ENCODE assay signal across 15 mouse cellular contexts in genomic region chr8:70512253-70512903, GRCm38 (mm10). TPM values are rescaled to one million over a fixed set of nuclear protein-coding genes. Genes with fewer than 3 reads are reported as not detected.
DNase-seq lines count a peak whose midpoint lies in the region; ATAC-seq and TF ChIP-seq lines count a peak whose summit lies in the region.
"Had no signal": no experiment of that assay in that cellular context is flagged by ENCODE, and none has a peak within 500 bp of the region (broad histone marks: within the 10 kb centered on the region; RNA-seq: fewer than 3 reads in every experiment).

No protein-coding gene starts in this region.

- H3K27ac ChIP-seq in forebrain, embryonic 11.5 days (ENCODE audit: low read depth, low read length): no peak overlapping the region
- no peak overlapping the region for H3K27ac ChIP-seq in forebrain, embryonic 16.5 days (ENCODE audit: low read length)
- H3K27ac ChIP-seq in liver, embryonic 15.5 days (replicated peaks): peak overlapping the region; percentile 100
- no peak overlapping the region for H3K27ac ChIP-seq in cerebellum, adult 2 months (ENCODE audit: insufficient read depth, low read length)
- H3K27ac ChIP-seq: hindbrain, embryonic 14.5 days; kidney, embryonic 15.5 days; neural tube, embryonic 13.5 days had no signal

- peaks cover 11% of the 10 kb centered on the region; the same call in 1 of the 2 replicates for H3K36me3 ChIP-seq in forebrain, embryonic 11.5 days (ENCODE audit: control insufficient read depth, insufficient read depth, low read length)
- H3K36me3 ChIP-seq in forebrain, embryonic 16.5 days (ENCODE audit: control insufficient read depth, insufficient read depth): peaks cover 11% of the 10 kb centered on the region
- peaks cover 58% of the 10 kb centered on the region for H3K36me3 ChIP-seq in liver, embryonic 15.5 days (replicated peaks)

- no peak overlapping the region for H3K4me3 ChIP-seq in forebrain, embryonic 11.5 days (ENCODE audit: low read depth, low read length)
- H3K4me3 ChIP-seq in forebrain, embryonic 16.5 days (replicated peaks; ENCODE audit: low read length): no peak overlapping the region
- H3K4me3 ChIP-seq in liver, embryonic 15.5 days (replicated peaks): peak overlapping the region; percentile 97; the same call in 1 of the 2 replicates
- no peak overlapping the region for H3K4me3 ChIP-seq in cerebellum, adult 2 months (replicated peaks; ENCODE audit: insufficient read depth, low read depth, low read length)
- H3K4me3 ChIP-seq: neural tube, embryonic 13.5 days had no signal

- TF ChIP-seq POLR2A in cerebellum, adult 2 months (IDR thresholded peaks at IDR 0.05; ENCODE audit: borderline replicate concordance, insufficient read depth, low read length): no peak

- no peaks in the 10 kb centered on the region for H3K27me3 ChIP-seq in forebrain, embryonic 11.5 days (ENCODE audit: control insufficient read depth, insufficient read depth, low read length)
- no peaks in the 10 kb centered on the region for H3K27me3 ChIP-seq in forebrain, embryonic 16.5 days (replicated peaks; ENCODE audit: control insufficient read depth, insufficient read depth, low read length)
- no peaks in the 10 kb centered on the region for H3K27me3 ChIP-seq in liver, embryonic 15.5 days
- H3K27me3 ChIP-seq in cerebellum, adult 2 months (ENCODE audit: control insufficient read depth, insufficient read depth, low read length): no peaks in the 10 kb centered on the region
- H3K27me3 ChIP-seq: kidney, embryonic 15.5 days; neural tube, embryonic 13.5 days had no signal

- TF ChIP-seq CTCF in cerebellum, adult 2 months (IDR thresholded peaks at IDR 0.05; ENCODE audit: borderline replicate concordance, insufficient read depth, low read depth, low read length): no peak

- WGBS in forebrain, embryonic 11.5 days: 92% methylated on average over 11 of the region's 11 CpGs
- 92% methylated on average over 11 of the region's 11 CpGs for WGBS in forebrain, embryonic 16.5 days
- WGBS in liver, embryonic 15.5 days (ENCODE audit: insufficient replicate concordance): 58% methylated on average over 11 of the region's 11 CpGs
- WGBS in cerebellum, adult 2 months: 90% methylated on average over 11 of the region's 11 CpGs

- no peak for DNase-seq in forebrain, embryonic 11.5 days (ENCODE audit: low spot score)
- peak; percentile 75 for DNase-seq in A20 (ENCODE audit: low read depth, low spot score)
- DNase-seq in T-cell, adult 2 months (ENCODE audit: low spot score): peak; percentile 26
- no peak for DNase-seq in left cerebral cortex, postnatal 4 days
- no peak for DNase-seq in cerebellum, adult 2 months
- DNase-seq in right cerebral cortex, postnatal 25 days: no peak
- DNase-seq: cerebellum, adult 18-20 months; embryo, embryonic 11 days; lung, postnatal 14 days; retina, postnatal 1 day had no signal

- intact Hi-C loops in left cerebral cortex, postnatal 4 days (cut with DNase I): no loop called here

- no peaks in the 10 kb centered on the region for H3K9me3 ChIP-seq in forebrain, embryonic 11.5 days (ENCODE audit: control insufficient read depth, low read length)
- no peaks in the 10 kb centered on the region for H3K9me3 ChIP-seq in forebrain, embryonic 16.5 days (ENCODE audit: control insufficient read depth, low read length)
- H3K9me3 ChIP-seq in liver, embryonic 15.5 days (replicated peaks): no peaks in the 10 kb centered on the region
- H3K9me3 ChIP-seq: kidney, embryonic 15.5 days; neural tube, embryonic 13.5 days had no signal

- 0 out of 2 replicates have a peak overlapping the region, but pooled peaks have one; percentile 11 for H3K4me2 ChIP-seq in forebrain, embryonic 11.5 days (ENCODE audit: low read depth, low read length, severe bottlenecking)
- H3K4me2 ChIP-seq in forebrain, embryonic 16.5 days (ENCODE audit: low read length): no peak overlapping the region
- peak overlapping the region; percentile 85 for H3K4me2 ChIP-seq in liver, embryonic 15.5 days
- H3K4me2 ChIP-seq: hindbrain, embryonic 14.5 days had no signal

- H3K4me1 ChIP-seq in forebrain, embryonic 11.5 days (replicated peaks; ENCODE audit: control insufficient read depth, insufficient read depth, low read length): peaks cover 12% of the 10 kb centered on the region; the same call in 1 of the 2 replicates
- peaks cover 18% of the 10 kb centered on the region for H3K4me1 ChIP-seq in forebrain, embryonic 16.5 days (replicated peaks; ENCODE audit: control insufficient read depth, insufficient read depth, low read length)
- H3K4me1 ChIP-seq in liver, embryonic 15.5 days (replicated peaks): peaks cover 45% of the 10 kb centered on the region
- peaks cover 16% of the 10 kb centered on the region for H3K4me1 ChIP-seq in cerebellum, adult 2 months (ENCODE audit: control insufficient read depth, insufficient read depth, low read length)

- H3K9ac ChIP-seq in forebrain, embryonic 11.5 days (ENCODE audit: low read length): no peak overlapping the region
- no peak overlapping the region for H3K9ac ChIP-seq in forebrain, embryonic 16.5 days (replicated peaks; ENCODE audit: low read depth, low read length)
- 0 out of 2 replicates have a peak overlapping the region, but pooled peaks have one; percentile 97 for H3K9ac ChIP-seq in liver, embryonic 15.5 days
- H3K9ac ChIP-seq: hindbrain, embryonic 14.5 days; kidney, embryonic 15.5 days; neural tube, embryonic 13.5 days had no signal

- ATAC-seq in forebrain, embryonic 11.5 days (replicated peaks; ENCODE audit: low FRiP score): no peak
- ATAC-seq in forebrain, embryonic 16.5 days: no peak
- no peak for ATAC-seq in liver, embryonic 15.5 days (ENCODE audit: insufficient read depth)

RNA-seq across cellular contexts. Expression of gene Uba52, which starts 1.8 kb away (rescaled TPM):
- polyA plus RNA-seq in forebrain, embryonic 11.5 days (2014; fragmentation: Nextera tagmentation; extraction: Ambion mirVana): 715 TPM in 2 replicates
- polyA plus RNA-seq in forebrain, embryonic 16.5 days (2015; fragmentation: Nextera tagmentation; extraction: Ambion mirVana): 660 and 697 TPM in 2 replicates
- polyA plus RNA-seq in liver, embryonic 15.5 days (2015; fragmentation: Nextera tagmentation; extraction: Ambion mirVana): 466 and 562 TPM in 2 replicates
- total RNA-seq in left cerebral cortex, postnatal 4 days (2021): 1,000 to 10,000 TPM; 1,115 to 1,131 TPM
- polyA plus RNA-seq in cerebellum, adult 2 months (2012; rRNA removed): 920 and 977 TPM in 2 replicates

RNA-seq across cellular contexts. Expression of gene Rex1bd, which starts 5.8 kb away (rescaled TPM):
- polyA plus RNA-seq in forebrain, embryonic 11.5 days (2014; fragmentation: Nextera tagmentation; extraction: Ambion mirVana): 113 and 123 TPM in 2 replicates
- 149 and 157 TPM in 2 replicates for polyA plus RNA-seq in forebrain, embryonic 16.5 days (2015; fragmentation: Nextera tagmentation; extraction: Ambion mirVana)
- 58.0 and 60.5 TPM in 2 replicates for polyA plus RNA-seq in liver, embryonic 15.5 days (2015; fragmentation: Nextera tagmentation; extraction: Ambion mirVana)
- 100 to 1,000 TPM; 109 to 116 TPM for total RNA-seq in left cerebral cortex, postnatal 4 days (2021)
- 184 and 189 TPM in 2 replicates for polyA plus RNA-seq in cerebellum, adult 2 months (2012; rRNA removed)

RNA-seq across cellular contexts. Expression of gene Fkbp8, which starts 15.1 kb away (rescaled TPM):
- 268 and 290 TPM in 2 replicates for polyA plus RNA-seq in forebrain, embryonic 11.5 days (2014; fragmentation: Nextera tagmentation; extraction: Ambion mirVana)
- 402 and 462 TPM in 2 replicates for polyA plus RNA-seq in forebrain, embryonic 16.5 days (2015; fragmentation: Nextera tagmentation; extraction: Ambion mirVana)
- 163 and 186 TPM in 2 replicates for polyA plus RNA-seq in liver, embryonic 15.5 days (2015; fragmentation: Nextera tagmentation; extraction: Ambion mirVana)
- 100 to 1,000 TPM; 311 to 344 TPM for total RNA-seq in left cerebral cortex, postnatal 4 days (2021)
- 531 and 552 TPM in 2 replicates for polyA plus RNA-seq in cerebellum, adult 2 months (2012; rRNA removed)

RNA-seq across cellular contexts. Expression of gene Kxd1, which starts 15.4 kb away (rescaled TPM):
- polyA plus RNA-seq in forebrain, embryonic 11.5 days (2014; fragmentation: Nextera tagmentation; extraction: Ambion mirVana): 56.0 and 59.9 TPM in 2 replicates
- 45.5 and 45.9 TPM in 2 replicates for polyA plus RNA-seq in forebrain, embryonic 16.5 days (2015; fragmentation: Nextera tagmentation; extraction: Ambion mirVana)
- 28.9 and 30.2 TPM in 2 replicates for polyA plus RNA-seq in liver, embryonic 15.5 days (2015; fragmentation: Nextera tagmentation; extraction: Ambion mirVana)
- total RNA-seq in left cerebral cortex, postnatal 4 days (2021): 10 to 100 TPM; 31.9 to 33.0 TPM
- polyA plus RNA-seq in cerebellum, adult 2 months (2012; rRNA removed): 63.4 and 65.9 TPM in 2 replicates

RNA-seq across cellular contexts. Expression of gene Crlf1, which starts 19.4 kb away (rescaled TPM):
- polyA plus RNA-seq in forebrain, embryonic 11.5 days (2014; fragmentation: Nextera tagmentation; extraction: Ambion mirVana): 4.9 and 10.9 TPM in 2 replicates
- polyA plus RNA-seq in forebrain, embryonic 16.5 days (2015; fragmentation: Nextera tagmentation; extraction: Ambion mirVana): 6.1 and 8.2 TPM in 2 replicates
- 0.97 and 1.7 TPM in 2 replicates for polyA plus RNA-seq in liver, embryonic 15.5 days (2015; fragmentation: Nextera tagmentation; extraction: Ambion mirVana)
- 10 to 100 TPM; 22.3 to 32.3 TPM for total RNA-seq in left cerebral cortex, postnatal 4 days (2021)
- 3.8 and 4.0 TPM in 2 replicates for polyA plus RNA-seq in cerebellum, adult 2 months (2012; rRNA removed)

Comparison
In these comparisons a context has a peak if more than half of its experiments do, and no peak if none do; other contexts are left out.
1. DNase-seq: peak in A20 (single experiment) and T-cell, adult 2 months (single experiment); none in forebrain, embryonic 11.5 days (single experiment), left cerebral cortex, postnatal 4 days (single experiment), cerebellum, adult 2 months (0 of 2) and right cerebral cortex, postnatal 25 days (single experiment).